Mouse (Mus musculus) adrenal gland, postnatal 4 days (tissue): ENCODE measurements at regions not wholly inside any gene's neighbourhood (a gene's known extent, or its start where the extent isn't known, plus 50 kb on each side); places are given as distances from the start of the nearest gene placed in this dataset.
A peak's percentile ranks its signal among the peaks of the same experiment; 100 is the strongest.

Source experiments
- DNase-seq, 2 experiments: peaks; one replicate each; pipeline ENCODE4 v3.0.0; 2021 to 2022; ENCODE audit warnings: low spot score in 2 of 2, mixed read lengths in 2 of 2

DNA sequence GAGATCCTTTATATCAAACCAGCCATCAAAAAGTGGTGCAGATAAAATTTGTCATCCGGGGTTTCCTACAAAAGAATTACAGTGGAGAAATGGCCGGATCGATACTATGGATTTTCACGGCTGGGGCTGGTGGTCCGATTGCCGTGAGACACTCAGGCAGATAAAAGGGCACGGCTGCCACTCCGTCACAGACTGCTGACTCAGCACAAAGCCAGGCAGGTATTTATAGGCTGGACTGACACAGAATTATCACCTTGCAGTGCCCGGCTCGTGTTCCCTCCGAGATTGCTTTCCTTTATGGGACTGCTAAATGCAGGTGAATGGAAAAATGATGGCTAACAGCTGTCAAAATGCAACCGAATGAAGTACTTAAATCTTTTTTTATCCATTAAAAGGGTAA lies 199.5 kb upstream of the Zfp64 start:
- no peak for DNase-seq

- DNase-seq, result no peak
Measured at GRCm38 (mm10) chr2:169147655-169148054, 192.3 kb upstream of the Zfp64 start.

GRCm38 (mm10) chr2:169142224-169142623 lies 186.8 kb upstream of the Zfp64 start:
- DNase-seq, result no peak

DNA sequence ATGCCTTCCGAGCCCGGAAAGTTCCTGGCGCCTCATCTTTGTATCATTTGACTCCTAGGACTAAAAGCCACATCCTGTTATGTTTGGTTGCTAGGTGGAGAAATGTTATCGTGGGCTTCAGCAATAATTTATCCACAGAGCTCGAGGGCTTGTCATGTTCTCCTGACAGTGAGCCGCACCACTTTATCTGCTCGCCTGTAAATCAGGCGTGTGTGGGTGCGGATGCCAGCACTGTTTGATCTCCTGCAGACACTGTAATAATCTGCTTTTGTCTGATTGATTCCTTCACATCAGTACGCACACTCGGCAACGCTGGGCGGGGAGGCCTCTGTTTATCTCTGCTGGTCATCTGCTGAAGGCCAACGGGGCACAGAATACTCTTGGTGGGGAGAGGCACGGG lies 178.5 kb upstream of the Zfp64 start:
- no peak for DNase-seq

GRCm38 (mm10) chr2:169125476-169125875 lies 170.1 kb upstream of the Zfp64 start:
- DNase-seq, result no peak

DNA sequence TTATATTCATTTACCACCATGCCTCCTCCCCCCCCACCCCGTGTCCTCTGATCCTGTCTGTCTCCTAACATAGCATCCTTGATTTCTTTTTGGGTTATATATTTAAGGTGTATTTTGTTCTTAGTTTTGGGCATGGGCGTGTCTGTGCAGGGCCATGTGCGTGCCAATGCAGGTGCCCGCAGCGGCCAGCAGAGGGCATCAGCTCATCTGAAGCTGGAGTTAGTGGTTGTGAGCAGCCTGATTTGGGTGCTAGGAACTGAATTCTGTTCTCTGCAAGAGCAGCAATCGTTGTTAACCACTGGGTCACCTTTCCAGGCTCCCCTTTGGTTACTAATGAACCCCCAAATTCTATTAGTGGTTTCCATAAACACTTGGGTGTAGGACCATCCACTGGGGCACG lies 167.5 kb upstream of the Zfp64 start:
- no peak for DNase-seq

DNA sequence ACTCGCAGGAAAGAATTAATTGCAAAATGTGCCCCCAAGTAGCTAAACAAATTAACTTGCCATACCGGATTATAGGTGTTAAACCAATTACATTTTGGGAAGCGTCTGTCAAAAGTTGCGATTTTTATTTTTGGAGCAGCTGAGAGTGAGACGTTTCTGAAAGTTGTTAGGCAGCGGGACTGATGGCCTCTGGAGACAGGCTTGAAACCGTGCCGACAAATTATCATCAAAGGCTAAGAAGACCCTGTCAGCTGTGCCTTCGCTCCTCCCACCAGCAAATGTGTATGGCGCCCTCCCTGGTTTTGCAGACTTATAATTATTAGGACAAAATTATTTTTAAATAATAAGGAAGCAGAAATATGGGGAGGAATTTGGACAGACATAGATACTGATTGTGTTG lies 161.5 kb upstream of the Zfp64 start:
- DNase-seq, result no peak

DNA sequence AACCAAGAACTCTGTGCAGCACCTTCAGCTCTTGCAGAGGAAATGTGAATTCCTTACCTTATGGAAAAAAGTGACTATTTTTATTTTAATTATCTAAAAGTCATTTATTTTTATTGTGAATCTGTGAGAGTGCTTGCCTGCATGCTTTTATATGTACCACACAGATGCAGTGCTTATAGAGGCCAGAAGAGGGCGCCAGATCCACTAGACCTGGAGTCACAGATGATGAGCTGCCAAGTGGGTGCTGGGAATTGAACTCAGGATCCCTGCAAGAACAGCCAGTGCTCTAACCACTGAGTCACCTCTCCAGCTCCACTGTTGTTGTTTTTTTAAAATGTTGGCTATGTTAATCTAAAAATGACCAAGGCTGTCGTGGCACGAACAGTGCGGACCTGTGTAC lies 153.7 kb upstream of the Zfp64 start:
- no peak for DNase-seq

DNA sequence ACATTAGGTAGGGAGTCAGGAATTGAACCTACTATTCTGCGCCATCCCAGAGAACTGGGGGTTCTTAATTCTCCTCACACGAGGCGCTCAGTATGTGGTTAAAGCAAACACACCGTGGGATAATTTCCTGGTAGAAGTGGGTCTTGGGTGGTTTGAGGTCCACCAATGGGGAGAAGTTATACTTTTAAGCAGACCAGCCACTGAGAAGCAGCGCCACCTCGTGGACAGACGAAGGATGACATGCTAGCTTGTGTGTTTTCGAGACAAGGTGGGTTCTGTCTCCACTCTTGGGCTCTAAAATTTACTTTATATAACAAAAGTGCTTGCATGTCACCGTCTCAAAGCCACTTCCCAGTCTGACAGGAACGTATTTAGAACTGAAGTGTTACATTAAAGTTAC lies 152.7 kb upstream of the Zfp64 start:
- peak; percentile 12 to 18 for DNase-seq

GRCm38 (mm10) chr2:169101506-169102261 lies 146.3 kb upstream of the Zfp64 start:
- DNase-seq, result no peak

- DNase-seq, result no peak
Measured at GRCm38 (mm10) chr2:169100516-169100915, 145.1 kb upstream of the Zfp64 start.

DNA sequence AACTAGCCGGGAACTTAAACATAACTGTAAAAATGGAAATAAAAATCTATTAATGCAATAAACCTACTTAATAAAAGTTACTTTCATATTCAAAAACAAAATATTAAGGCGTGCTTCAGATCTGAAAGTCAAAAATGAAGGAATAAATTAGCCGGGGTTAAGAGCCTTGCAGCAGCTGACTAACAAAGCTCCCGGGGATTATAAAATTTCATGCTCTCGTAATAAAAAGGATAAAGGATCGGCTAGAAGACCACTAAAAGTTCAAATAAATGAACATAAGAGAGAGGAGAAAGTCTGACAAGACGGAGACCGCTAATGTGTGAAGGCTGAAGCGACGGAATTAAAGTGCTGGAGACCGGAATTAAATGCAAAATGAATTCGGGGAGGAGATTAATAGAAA lies 144.3 kb upstream of the Zfp64 start:
- DNase-seq, result no peak

GRCm38 (mm10) chr2:169098591-169098990 lies 143.2 kb upstream of the Zfp64 start:
- DNase-seq, result no peak

DNA sequence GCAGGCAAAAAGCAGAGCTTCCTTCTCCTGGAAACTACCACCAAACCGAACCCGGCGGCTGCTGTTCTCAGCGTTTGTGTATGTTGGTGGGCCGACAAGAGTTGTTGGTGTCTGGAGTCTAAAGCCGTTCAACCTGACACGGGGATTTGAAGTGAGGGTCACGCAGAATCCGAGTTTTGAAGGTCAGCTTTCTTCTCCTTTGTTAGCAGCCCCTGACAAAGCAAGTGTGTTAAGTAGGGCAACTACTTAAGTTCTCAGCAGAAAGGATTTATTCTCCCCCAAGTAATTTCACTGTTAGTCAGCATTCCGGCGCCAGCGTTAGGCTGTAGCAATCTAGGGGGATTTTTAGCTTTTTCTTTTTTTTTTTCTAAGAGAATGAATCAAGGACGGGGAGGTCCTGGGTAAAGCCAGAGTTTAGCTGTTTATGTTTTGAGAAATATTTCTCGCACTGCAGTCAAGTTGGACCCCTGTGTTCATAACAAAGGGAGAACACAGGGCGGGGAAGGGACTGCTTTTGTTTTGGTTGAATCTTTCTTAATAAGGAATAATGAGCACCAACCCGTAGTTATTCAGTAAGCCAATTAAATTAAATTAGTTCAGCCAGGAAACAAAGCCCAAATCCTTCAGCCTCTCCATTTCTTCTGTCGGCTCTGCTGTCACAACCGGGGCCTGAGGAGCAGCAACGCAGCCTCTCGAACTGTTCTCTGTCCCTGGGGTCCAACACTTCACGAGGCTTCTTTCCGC lies 138.8 kb upstream of the Zfp64 start:
- no peak for DNase-seq

GRCm38 (mm10) chr2:169090256-169090655 lies 134.9 kb upstream of the Zfp64 start:
- DNase-seq, result no peak

GRCm38 (mm10) chr2:169088870-169089484 lies 133.6 kb upstream of the Zfp64 start:
- DNase-seq, result no peak

- no peak for DNase-seq
Measured at GRCm38 (mm10) chr2:169088301-169088700, 132.9 kb upstream of the Zfp64 start.

DNA sequence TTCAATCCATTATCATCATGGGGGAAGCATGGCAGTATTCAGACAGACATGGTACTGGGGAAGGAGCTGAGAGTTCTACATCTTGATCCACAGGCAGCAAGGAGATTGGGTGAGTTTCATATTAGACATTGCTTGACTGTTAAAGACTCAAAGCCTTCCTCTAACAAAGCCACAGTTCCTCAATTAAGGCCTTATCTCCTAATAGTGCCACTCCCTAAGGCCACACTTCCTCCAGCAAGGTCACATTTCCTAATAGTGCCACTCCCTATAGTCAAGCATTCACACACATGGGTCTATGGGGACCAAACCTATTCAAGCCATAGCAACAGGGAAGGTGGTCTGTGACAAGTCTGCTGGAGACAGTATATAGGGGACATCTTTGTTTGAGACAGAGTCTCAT lies 115.9 kb upstream of the Zfp64 start:
- no peak for DNase-seq

GRCm38 (mm10) chr2:169065166-169065698 lies 109.8 kb upstream of the Zfp64 start:
- no peak for DNase-seq

DNA sequence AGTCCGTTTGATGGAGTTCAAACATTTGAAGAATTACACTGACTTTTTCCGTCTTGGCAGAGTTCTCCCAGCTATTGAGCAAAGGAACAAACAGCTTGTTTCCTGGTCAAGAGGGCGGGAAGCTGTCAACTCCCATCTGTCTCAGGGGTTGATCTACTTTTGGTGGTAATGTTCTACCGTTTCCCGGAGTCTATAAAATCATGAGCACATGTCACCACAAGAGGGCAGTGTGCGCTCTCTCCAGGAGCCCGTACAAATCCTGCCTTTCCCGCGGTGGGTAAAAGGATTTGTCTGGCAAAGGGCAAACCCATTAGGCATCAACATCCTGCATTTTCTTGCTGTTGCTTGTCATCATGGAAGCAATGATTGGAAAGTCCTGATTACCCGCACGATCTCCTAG lies 106.1 kb upstream of the Zfp64 start:
- DNase-seq, result peak; percentile 34 to 61

DNA sequence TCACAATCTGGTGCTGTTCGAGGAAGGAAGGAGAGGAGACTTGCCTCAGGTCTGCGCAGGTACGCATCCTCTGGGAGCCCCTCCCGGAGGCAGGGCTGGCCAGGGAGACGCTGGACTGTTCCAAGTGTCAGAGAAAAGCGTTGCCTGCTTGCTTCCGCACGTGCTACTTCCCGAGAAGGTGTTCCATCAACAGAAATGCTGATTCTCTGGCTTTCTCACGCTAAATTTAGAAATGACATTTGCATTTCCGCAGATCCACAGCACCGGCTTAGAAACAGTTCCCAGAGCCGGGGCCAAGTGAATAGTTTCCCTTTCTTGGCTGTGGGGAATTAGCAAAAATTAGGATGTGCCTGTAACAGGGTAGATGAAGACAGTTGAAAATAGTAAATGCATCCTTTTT lies 105.1 kb upstream of the Zfp64 start:
- DNase-seq, result no peak

- no peak for DNase-seq
Measured at GRCm38 (mm10) chr2:169057831-169058230, 102.4 kb upstream of the Zfp64 start.
